Mouse (Mus musculus) A20 (cell line): Measurements from ENCODE around the gene Tifab.
"Not testable (repeated sequence)": the region's sequence is repeated elsewhere in the genome, so short reads cannot be mapped to it uniquely, and the experiment has no call there.

Experiments used
- DNase-seq: peaks from one replicate; pipeline ENCODE4 v3.0.0-alpha.2; 2011; ENCODE audit warnings: low read depth, low spot score

The Tifab gene

DNA sequence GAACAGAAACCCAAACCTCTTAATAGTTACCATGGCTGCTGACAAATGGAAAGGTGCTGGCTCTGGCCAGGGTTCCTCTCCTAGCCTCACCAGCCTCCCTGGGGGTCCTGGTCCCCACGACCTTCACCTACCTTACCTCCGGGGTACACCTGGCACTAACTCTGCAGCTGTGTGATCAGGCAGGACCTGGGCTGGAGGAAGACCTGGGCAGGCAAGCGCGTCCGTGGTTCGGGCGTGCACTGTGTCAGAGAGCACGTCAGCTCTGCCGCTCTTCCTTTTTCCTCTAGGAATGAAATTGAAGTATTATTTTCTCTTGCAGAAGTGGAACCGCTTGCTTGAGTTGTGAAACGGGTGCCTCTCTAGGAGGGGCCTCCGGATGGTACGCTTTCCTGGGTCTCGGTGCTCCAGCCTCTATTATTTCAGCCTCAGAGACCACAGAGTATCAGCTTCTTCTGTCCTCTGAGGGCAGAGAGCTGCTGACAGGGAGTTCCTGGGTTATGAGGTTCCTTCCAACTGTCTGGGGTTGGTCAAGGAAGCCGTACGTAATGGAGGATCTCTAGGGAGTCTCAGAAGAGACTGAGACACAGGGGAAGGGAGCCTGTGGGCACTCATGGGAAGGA is at the start of gene Tifab:
TSS of gene Tifab (minus strand) at position 470 of the 620 bp plus-strand sequence.
- DNase-seq = no peak

- no peak for DNase-seq
These were observed 47.7 kb upstream of the Tifab start for GRCm38 (mm10) chr13:56226175-56226954.

DNA sequence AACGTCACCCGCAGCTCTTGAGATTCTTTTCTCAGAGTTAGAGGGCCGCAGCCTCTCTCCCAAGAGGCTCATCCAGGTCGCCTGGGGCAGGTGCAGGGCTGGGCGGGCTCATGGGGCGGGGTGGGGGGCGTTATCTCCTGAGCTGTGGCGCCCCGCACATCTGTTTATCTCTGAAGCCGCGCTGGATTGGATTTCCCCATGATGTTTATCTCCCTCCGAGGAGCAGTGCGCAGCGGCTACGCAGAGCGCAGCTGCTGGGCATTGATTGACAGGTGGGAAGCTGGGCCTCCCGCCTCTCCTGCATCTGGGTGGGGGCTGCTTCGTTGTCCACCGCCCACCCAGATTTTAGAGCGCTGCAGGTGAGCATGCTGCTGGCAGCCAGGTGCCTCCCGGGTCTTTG is 44.9 kb upstream of the Tifab start:
- DNase-seq = peak; percentile 46

- DNase-seq = no peak
These were observed 44.2 kb upstream of the Tifab start for GRCm38 (mm10) chr13:56222849-56223246.

DNA sequence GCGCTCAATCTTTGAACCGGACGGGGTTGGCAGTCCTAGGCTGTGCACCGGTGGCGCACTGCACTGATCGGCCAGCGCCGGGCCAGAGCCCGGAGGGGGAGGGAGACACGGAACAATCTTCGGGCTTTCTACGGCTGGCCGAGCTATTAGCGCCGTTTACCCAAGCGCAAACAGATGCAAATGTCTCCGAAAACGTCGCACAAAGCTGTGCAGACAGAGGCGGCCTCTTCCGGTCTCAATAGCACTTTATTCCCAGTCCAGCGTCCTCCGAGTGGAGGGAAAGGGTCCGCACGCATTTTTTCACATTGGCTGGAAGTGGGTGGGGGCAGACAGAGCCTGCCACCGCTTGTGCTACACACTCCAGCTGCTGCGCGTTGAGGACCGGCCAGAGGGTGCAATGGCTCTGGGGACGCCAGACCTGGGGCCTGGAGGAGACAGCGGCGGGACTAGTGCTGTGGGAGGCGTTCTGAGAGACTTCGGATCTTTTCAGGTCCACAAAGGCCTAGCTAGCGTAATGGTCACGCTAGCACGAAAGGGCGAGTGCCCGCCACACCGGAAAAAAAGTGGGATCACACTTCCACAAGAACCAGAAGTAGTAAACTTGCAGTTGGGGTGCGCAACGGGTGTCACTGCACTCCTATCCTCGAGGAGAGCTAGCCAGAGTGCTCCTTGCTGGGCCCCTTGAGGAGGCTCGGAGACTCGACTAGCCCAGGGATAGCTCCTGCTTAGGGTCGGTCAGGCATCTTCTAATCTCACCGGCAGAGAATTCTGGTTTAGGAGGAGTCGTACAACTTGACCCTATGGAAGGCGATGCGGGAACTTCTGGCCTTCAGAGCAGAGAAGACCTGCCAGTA is 43.5 kb upstream of the Tifab start:
- no peak for DNase-seq

DNA sequence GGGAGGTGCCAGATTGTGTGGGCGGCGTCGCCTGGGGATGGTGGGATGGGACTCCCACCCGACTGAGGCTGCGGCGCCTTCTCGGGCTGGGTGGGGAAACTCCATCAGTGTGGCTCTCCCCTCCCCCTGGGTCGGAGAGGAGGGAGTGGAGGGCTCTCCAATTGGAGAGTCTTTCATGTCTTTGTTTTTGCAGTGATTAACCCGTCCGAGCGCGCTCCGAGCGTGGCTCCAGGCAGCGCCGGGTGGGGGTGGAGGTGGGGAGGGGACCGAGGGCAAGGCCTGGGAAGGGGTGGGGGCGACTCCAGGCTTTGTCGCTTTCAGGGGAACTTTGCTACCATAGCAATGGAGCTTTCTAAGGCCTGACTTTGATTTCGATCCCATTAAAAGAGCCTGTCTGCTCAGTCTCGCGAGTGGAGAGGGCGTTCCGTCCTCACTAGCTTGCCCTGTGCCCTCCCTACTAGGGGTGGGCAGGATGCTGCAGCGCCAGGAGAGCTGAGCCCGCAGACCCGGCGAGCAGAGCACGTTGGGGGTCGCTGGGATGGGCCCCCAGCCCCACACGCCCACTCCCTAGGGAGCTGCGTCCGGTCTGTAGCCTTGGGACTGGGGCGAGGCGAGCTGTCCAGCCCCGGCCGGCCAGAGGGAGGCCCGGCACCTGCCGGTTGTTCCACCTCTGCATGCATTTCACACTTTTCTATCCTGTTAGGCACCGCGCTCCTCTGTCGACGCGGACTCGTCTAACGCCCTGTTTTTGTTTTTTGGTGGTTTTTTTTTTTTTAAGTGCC is 42.6 kb upstream of the Tifab start:
- no peak for DNase-seq

GRCm38 (mm10) chr13:56219254-56219653 is 40.6 kb upstream of the Tifab start:
- no peak for DNase-seq

GRCm38 (mm10) chr13:56216090-56216489 is 37.4 kb upstream of the Tifab start:
- DNase-seq = no peak

GRCm38 (mm10) chr13:56214633-56215032 is 35.9 kb upstream of the Tifab start:
- DNase-seq = no peak

DNA sequence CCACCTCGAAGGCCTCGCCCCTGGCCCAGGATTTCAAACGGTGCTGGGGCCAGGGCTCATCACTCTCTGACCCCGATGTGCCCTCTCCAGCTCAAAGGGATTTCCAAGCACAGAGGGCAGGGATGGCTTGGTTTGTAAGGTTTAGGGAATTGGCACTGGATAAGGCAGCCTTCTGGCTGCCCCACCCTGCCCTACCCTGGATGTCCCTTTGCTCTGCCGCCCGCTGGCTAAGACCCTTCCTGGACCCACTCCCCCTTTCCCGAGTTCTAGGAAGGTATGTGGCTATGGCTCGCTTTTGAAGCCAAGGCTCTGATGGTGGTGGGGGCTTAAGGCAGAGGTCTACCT is 30.4 kb upstream of the Tifab start:
- no peak for DNase-seq

- no peak for DNase-seq
These were observed 29.8 kb upstream of the Tifab start for GRCm38 (mm10) chr13:56208225-56209066.

GRCm38 (mm10) chr13:56199506-56199905 is 20.8 kb upstream of the Tifab start:
- DNase-seq = no peak

- peak; percentile 87 for DNase-seq
These were observed 19.0 kb upstream of the Tifab start for GRCm38 (mm10) chr13:56197473-56198266.

DNA sequence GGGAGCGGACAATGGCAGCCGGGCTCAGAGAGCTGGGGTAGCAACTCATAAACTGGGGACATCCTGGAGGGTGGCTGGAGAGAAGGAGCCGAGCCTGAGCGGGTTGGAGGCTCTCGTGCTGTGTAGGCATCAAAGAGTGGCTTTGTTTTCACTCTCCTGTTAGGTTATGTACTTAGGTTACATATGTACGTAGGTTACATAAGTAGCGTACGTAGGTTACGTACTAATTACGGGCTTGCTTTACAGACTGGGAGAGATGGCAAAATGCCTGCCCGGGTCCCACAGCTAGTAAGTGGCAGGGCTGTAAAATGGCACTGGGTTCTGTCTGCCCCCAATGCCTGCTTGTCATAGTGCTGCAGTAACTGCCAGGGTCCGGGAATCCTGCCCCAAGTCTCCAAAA is 18.3 kb upstream of the Tifab start:
- no peak for DNase-seq

DNA sequence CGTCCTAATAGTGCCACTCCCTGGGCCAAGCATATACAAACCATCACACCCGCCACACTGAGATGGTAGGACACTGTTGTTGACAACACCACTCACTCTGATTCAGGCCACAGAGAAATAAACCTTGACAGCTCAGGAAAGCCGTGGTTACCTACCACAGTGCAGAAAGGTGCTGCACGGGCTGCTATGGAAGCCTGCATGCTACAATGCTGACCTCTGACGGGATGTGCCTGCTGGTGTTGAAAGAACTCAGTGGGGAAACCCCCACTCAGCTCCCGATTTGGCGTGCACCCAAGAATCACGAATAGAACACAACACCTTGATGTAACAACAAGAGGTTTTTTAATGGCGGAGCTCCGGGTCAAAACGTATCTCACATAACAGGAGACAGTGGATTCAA is 17.1 kb upstream of the Tifab start:
- DNase-seq = not testable (repeated sequence)

DNA sequence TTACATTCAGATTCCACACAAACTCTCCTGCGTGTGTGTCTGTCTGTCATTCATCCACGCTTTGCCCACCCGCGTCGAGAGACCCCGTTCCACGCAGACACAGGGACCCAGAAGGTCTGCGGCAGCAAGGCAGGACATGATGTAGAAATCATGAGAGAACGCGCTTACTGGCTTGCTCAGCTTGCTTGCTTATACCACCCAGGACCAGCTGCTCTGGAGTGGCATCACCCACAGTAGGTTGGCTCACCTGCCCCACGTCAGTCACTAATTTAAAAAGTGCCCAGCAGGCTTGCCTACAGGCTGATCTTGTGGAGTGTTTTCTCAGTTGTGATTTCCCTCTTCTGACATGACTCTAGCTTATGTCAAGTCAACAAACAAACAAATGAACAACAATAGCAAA is 15.5 kb upstream of the Tifab start:
- DNase-seq = not testable (repeated sequence)

- DNase-seq = peak; percentile 47
These were observed 12.5 kb upstream of the Tifab start for GRCm38 (mm10) chr13:56191225-56191624.

- DNase-seq = peak; percentile 34
These were observed 11.0 kb upstream of the Tifab start for GRCm38 (mm10) chr13:56189688-56190087.

DNA sequence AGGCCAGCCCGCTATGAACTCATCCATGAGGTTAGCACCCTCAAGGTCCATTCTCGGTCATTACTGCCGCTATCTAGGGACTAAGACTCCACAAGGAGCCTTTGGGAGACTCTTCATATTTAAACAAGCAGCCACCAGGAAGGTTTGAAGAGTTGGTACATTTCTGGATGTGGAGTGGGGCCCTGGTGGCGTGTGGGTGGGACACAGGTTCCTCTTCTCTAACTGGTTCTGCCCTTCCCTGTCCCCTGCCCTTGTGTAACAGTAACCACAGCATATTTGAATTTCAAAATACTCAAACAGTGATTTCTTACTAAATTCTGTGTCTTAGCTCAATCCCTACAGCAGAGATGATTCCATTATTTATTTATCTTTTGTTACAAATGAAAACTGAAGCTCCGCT is 5.0 kb upstream of the Tifab start:
- DNase-seq = no peak

- DNase-seq = no peak
These were observed 2.7 kb upstream of the Tifab start for GRCm38 (mm10) chr13:56181424-56181823.
